Mouse (Mus musculus) embryonic fibroblast, embryonic 13.5 days (primary cell): ENCODE measurements around the gene Copb1.

Experiments
- CTCF ChIP-seq: IDR thresholded peaks from 2 replicates; pipeline ENCODE4 v1.5.1; 2011; ENCODE audit warnings: mild to moderate bottlenecking, control low read depth, low read length, moderate library complexity, borderline replicate concordance; ENCODE audit not compliant: insufficient read depth
- POLR2A ChIP-seq: IDR thresholded peaks from 2 replicates; pipeline ENCODE4 v1.6.1; 2011; ENCODE audit warnings: low read depth, mild to moderate bottlenecking, control low read depth, low read length, moderate library complexity

- TF ChIP-seq POLR2A = no peak
- TF ChIP-seq CTCF = no peak
Observed at GRCm38 (mm10) chr7:114233980-114234379, 20.5 kb downstream of the Copb1 start.
